Mouse (Mus musculus) small intestine, adult 2 months (tissue): ENCODE results near the gene Gm49387.

ENCODE experiments used
- CTCF ChIP-seq: fragments of 200-500 bp; IDR thresholded peaks from 2 replicates; pipeline ENCODE4 v1.5.1; 2012; ENCODE audit warnings: low read depth, mild to moderate bottlenecking, control low read depth, inconsistent platforms, low read length, moderate library complexity, mixed read lengths; ENCODE audit not compliant: insufficient replicate concordance, insufficient read length; ENCODE audit errors: extremely low read depth
- POLR2A ChIP-seq: fragments of 200-500 bp; IDR thresholded peaks from 2 replicates; pipeline ENCODE4 v1.6.1; 2012; ENCODE audit warnings: low read depth, mild to moderate bottlenecking, control low read depth, inconsistent platforms, low read length, moderate library complexity

DNA sequence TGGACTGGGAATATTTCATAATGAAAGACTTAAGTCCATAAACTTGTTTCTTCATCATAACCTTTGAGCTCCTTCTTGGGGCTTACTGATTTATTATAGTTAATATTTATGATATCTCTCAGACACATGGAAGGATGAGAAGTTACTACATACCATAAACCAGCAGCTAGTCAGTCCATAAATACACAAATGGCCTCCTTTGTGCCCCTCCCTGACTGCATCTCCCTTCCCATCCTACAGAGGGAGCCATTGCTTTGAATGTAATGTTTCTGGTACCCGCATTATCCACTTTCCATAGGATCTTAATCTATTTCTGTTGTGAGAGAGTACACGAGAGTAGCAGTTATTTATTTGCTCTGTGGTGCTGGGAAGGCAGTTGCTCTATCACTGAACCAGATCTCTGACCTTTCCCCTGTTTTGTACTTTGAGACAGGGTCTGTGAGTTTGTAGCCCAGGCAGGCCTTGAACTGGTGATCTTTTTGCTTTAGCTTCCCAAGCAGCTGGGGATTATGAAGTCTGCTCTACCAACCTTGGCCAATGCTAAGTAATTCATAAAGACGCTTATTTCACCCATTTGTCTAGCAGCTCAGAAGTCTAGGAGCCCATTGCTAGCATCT lies 4.4 kb upstream of the Gm49387 start:
- TF ChIP-seq CTCF (no peak), POLR2A (no peak)
